ENCODE assay signal across 9 mouse cellular contexts in the genomic region with DNA sequence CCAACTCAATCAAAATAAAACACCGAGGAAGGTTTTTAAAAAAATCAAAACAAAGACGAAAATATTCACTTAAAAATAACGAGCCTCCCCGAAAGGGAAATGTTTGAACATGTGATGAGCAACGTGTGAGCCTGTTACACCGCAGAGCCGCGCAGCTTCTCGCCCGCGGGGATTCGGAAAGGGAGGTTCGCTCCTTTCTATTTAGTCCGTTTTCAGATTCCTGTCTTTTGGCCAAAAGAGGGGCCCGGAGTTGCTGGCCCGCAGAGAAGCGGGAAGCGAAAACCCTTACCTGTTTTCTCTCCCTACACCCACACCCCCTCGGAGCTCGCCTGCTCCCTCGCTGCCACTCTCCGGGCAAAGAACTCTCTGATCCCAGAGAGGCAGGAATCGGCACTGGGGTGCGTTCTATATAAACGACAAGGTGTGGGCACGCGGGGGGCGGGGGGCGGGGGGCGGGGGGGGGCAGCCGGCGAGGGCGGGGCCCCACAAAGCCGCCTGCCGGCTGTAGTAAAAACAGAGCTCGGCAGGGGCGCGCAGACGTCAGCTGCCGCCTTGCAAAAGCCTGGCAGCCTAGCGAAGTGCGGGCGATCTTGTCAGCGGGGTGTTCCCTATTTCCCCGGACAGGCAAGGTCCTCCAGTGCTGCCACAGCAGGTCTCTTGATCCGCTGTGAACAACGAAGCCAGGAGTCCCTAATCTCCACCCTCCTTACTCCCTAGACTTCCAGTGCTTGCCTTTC. TPM values are rescaled to one million over a fixed set of nuclear protein-coding genes. Genes with fewer than 3 reads are reported as not detected.
DNase-seq lines count a peak whose midpoint lies in the region; ATAC-seq and TF ChIP-seq lines count a peak whose summit lies in the region.
"Had no signal": no experiment of that assay in that cellular context is flagged by ENCODE, and none has a peak within 500 bp of the region (broad histone marks: within the 10 kb centered on the region; RNA-seq: fewer than 3 reads in every experiment).

Gene Fgf13 (minus strand): TSS at position 377 of the 737 bp plus-strand sequence.

- H3K4me3 ChIP-seq in hindbrain, embryonic 11.5 days (ENCODE audit: low read depth, low read length): peak within 1 kb of the TSS; percentile 45
- H3K4me3 ChIP-seq in spleen, adult 2 months (ENCODE audit: extremely low read depth, insufficient read depth, insufficient read length): peak within 1 kb of the TSS; percentile 62
- H3K4me3 ChIP-seq: erythroblast, embryonic 14.5 days had no signal

- peak within 1 kb of the TSS; percentile 62 for H3K9ac ChIP-seq in hindbrain, embryonic 11.5 days (ENCODE audit: low read depth, low read length)

- H3K9me3 ChIP-seq in hindbrain, embryonic 11.5 days (ENCODE audit: control insufficient read depth, low read length): no peaks in the 10 kb centered on the region

- WGBS in hindbrain, embryonic 11.5 days: 15% methylated on average over 38 of the region's 47 CpGs
- 23% methylated on average over 43 of the region's 47 CpGs for WGBS in spleen, adult 2 months

- H3K36me3 ChIP-seq in hindbrain, embryonic 11.5 days (ENCODE audit: control insufficient read depth, insufficient read depth, low read length): no peaks in the 10 kb centered on the region
- no peaks in the 10 kb centered on the region for H3K36me3 ChIP-seq in spleen, adult 2 months (ENCODE audit: control insufficient read depth, insufficient read depth, low read length)

- peak within 1 kb of the TSS; percentile 57 for H3K4me2 ChIP-seq in hindbrain, embryonic 11.5 days (replicated peaks; ENCODE audit: low read depth, low read length)

- no peak for TF ChIP-seq POLR2A in spleen, adult 2 months (IDR thresholded peaks at IDR 0.05; ENCODE audit: low read depth, low read length)

- ATAC-seq in hindbrain, embryonic 11.5 days (ENCODE audit: low FRiP score): peak; percentile 41; the same call in 1 of the 2 replicates
- peak; percentile 78 for ATAC-seq in megakaryocyte progenitor cell, adult 5-6 weeks (replicated peaks; ENCODE audit: poor library complexity)

- no peak within 1 kb of the TSS for H3K27ac ChIP-seq in hindbrain, embryonic 11.5 days (ENCODE audit: low read depth, low read length)
- H3K27ac ChIP-seq in spleen, adult 2 months (ENCODE audit: insufficient read depth, low read length): peak within 1 kb of the TSS; percentile 32

- TF ChIP-seq CTCF in spleen, adult 2 months (IDR thresholded peaks at IDR 0.05; ENCODE audit: extremely low read depth, insufficient read depth, insufficient read length, insufficient replicate concordance): no peak

- no peaks in the 10 kb centered on the region for H3K27me3 ChIP-seq in hindbrain, embryonic 11.5 days (ENCODE audit: control insufficient read depth, insufficient read depth, low read length)
- H3K27me3 ChIP-seq in spleen, adult 2 months (ENCODE audit: control insufficient read depth, insufficient read depth, low read length): no peaks in the 10 kb centered on the region

- no peaks in the 10 kb centered on the region for H3K4me1 ChIP-seq in hindbrain, embryonic 11.5 days (replicated peaks; ENCODE audit: control insufficient read depth, insufficient read depth, low read length)
- H3K4me1 ChIP-seq in spleen, adult 2 months (ENCODE audit: control insufficient read depth, insufficient read depth, insufficient read length): peaks cover 3% of the 10 kb centered on the region; the same call in 1 of the 2 replicates

- DNase-seq in T-cell, adult 2 months (ENCODE audit: low spot score): peak; percentile 61
- peak; percentile 35 for DNase-seq in cerebellum, adult 9-10 months
- peak; percentile 5 to 16 for DNase-seq in frontal cortex, postnatal 10 days (ENCODE audit: low spot score in 2 of 2)
- peak; percentile 30 for DNase-seq in hindbrain, embryonic 11.5 days (ENCODE audit: low spot score)
- DNase-seq in left cerebral cortex, adult 8-10 months (ENCODE audit: low spot score in 2 of 2): no peak
- DNase-seq in spleen, adult 2 months (ENCODE audit: low read depth in 1 of 2, low spot score in 2 of 2): peak in 1 of 2 experiments; percentile 10
- no peak for DNase-seq in urinary bladder, postnatal 14 days (ENCODE audit: low spot score)

RNA-seq across cellular contexts. Expression of gene Fgf13, which starts in this region (rescaled TPM):
- polyA plus RNA-seq in hindbrain, embryonic 11.5 days (2014; fragmentation: Nextera tagmentation; extraction: Ambion mirVana): 45.9 and 47.5 TPM in 2 replicates
- 100 to 1,000 TPM; 118 to 131 (median 125) TPM for total RNA-seq in left cerebral cortex, adult 8-10 months (2022)
- 0.29 and 1.1 TPM in 2 replicates for total RNA-seq in megakaryocyte progenitor cell, adult 5-6 weeks (2015)
- 0.12 and 0.74 TPM in 2 replicates for total RNA-seq in megakaryocyte progenitor cell, adult 5-6 weeks (2017)
- polyA plus RNA-seq in spleen, adult 2 months (2012; rRNA removed): 1.0 and 1.2 TPM in 2 replicates

Comparison
In these comparisons a context has a peak if more than half of its experiments do, and no peak if none do; other contexts are left out.
1. RNA of gene Fgf13 (total RNA-seq): 118 to 131 TPM in left cerebral cortex, adult 8-10 months; 0.12 to 1.1 TPM in megakaryocyte progenitor cell, adult 5-6 weeks; every median in the first group is over 10 times any median in the second.
2. RNA of gene Fgf13 (polyA plus RNA-seq): 45.9 to 47.5 TPM in hindbrain, embryonic 11.5 days; 1.0 to 1.2 TPM in spleen, adult 2 months; every median in the first group is over 10 times any median in the second.
3. DNase-seq: peak in T-cell, adult 2 months (single experiment), cerebellum, adult 9-10 months (single experiment), frontal cortex, postnatal 10 days (2 of 2) and hindbrain, embryonic 11.5 days (single experiment); none in left cerebral cortex, adult 8-10 months (0 of 2) and urinary bladder, postnatal 14 days (single experiment).